Mouse (Mus musculus): ENCODE data around the gene Ttll8. TPM values are rescaled to one million over a fixed set of nuclear protein-coding genes. Genes with fewer than 3 reads are reported as not detected.

The Ttll8 gene
- polyA plus RNA-seq (2015; fragmentation: Nextera tagmentation; extraction: Ambion mirVana): 0.13 and 0.17 TPM in 2 replicates

GRCm38 (mm10) chr15:88954368-88955072 lies at the start of gene Ttll8:
Ttll8 (minus strand) TSS chr15:88954418.
- WGBS: 4% methylated on average over 53 of the region's 53 CpGs
- peak; percentile 63 for ATAC-seq (ENCODE audit: low FRiP score)
- H3K9ac ChIP-seq (replicated peaks): peak within 1 kb of the TSS; percentile 56
- H3K27ac ChIP-seq (replicated peaks): no peak within 1 kb of the TSS
- peaks cover 10% of the 10 kb centered on the region for H3K4me1 ChIP-seq
- H3K27me3 ChIP-seq (replicated peaks): peaks cover 29% of the 10 kb centered on the region
- peak within 1 kb of the TSS; percentile 92 for H3K4me2 ChIP-seq
- H3K36me3 ChIP-seq: no peaks in the 10 kb centered on the region
- peak within 1 kb of the TSS; percentile 46 for H3K4me3 ChIP-seq (replicated peaks)
- H3K9me3 ChIP-seq (replicated peaks): no peaks in the 10 kb centered on the region

- Histone ChIP-seq H3K27ac (replicated peaks) (no peak overlapping the region), H3K9me3 (replicated peaks) (no peaks in the 10 kb centered on the region), H3K4me2 (no peak overlapping the region), H3K36me3 (no peaks in the 10 kb centered on the region), H3K4me1 (no peaks in the 10 kb centered on the region), H3K9ac (replicated peaks) (no peak overlapping the region), H3K4me3 (replicated peaks) (no peak overlapping the region), H3K27me3 (replicated peaks) (no peaks in the 10 kb centered on the region)
- 62% methylated on average over 3 of the region's 3 CpGs for WGBS
- ATAC-seq (ENCODE audit: low FRiP score): no peak
Measured at GRCm38 (mm10) chr15:89001245-89001644, 47.0 kb upstream of the Ttll8 start.

- H3K9me3 ChIP-seq (replicated peaks): no peaks in the 10 kb centered on the region
- H3K27ac ChIP-seq (replicated peaks): no peak overlapping the region
- H3K4me1 ChIP-seq: no peaks in the 10 kb centered on the region
- ATAC-seq (ENCODE audit: low FRiP score): no peak
- no peaks in the 10 kb centered on the region for H3K27me3 ChIP-seq (replicated peaks)
- no peak overlapping the region for H3K9ac ChIP-seq (replicated peaks)
- WGBS: 78% methylated on average over 2 of the region's 2 CpGs
- H3K36me3 ChIP-seq: no peaks in the 10 kb centered on the region
- H3K4me2 ChIP-seq: no peak overlapping the region
- H3K4me3 ChIP-seq (replicated peaks): no peak overlapping the region
Measured at GRCm38 (mm10) chr15:89000367-89000766, 46.1 kb upstream of the Ttll8 start.

- Histone ChIP-seq H3K27me3 (replicated peaks) (no peaks in the 10 kb centered on the region), H3K4me2 (no peak overlapping the region), H3K27ac (replicated peaks) (no peak overlapping the region), H3K4me1 (no peaks in the 10 kb centered on the region), H3K9me3 (replicated peaks) (no peaks in the 10 kb centered on the region), H3K4me3 (replicated peaks) (no peak overlapping the region), H3K36me3 (no peaks in the 10 kb centered on the region), H3K9ac (replicated peaks) (no peak overlapping the region)
- ATAC-seq (ENCODE audit: low FRiP score): no peak
- 78% methylated on average over 2 of the region's 2 CpGs for WGBS
Measured at GRCm38 (mm10) chr15:88999124-88999523, 44.9 kb upstream of the Ttll8 start.

- no peak for ATAC-seq (ENCODE audit: low FRiP score)
- WGBS: 84% methylated on average over 8 of the region's 8 CpGs
Measured at GRCm38 (mm10) chr15:88998636-88999035, 44.4 kb upstream of the Ttll8 start.

GRCm38 (mm10) chr15:88989236-88989635 lies 35.0 kb upstream of the Ttll8 start:
- 68% methylated on average over 2 of the region's 2 CpGs for WGBS
- H3K4me1 ChIP-seq: no peaks in the 10 kb centered on the region

More at GRCm38 (mm10) chr15:88998636-88999035, 44.4 kb upstream of the Ttll8 start:
- Histone ChIP-seq H3K27me3 (replicated peaks) (no peaks in the 10 kb centered on the region), H3K4me2 (no peak overlapping the region), H3K9ac (replicated peaks) (no peak overlapping the region), H3K4me3 (replicated peaks) (no peak overlapping the region), H3K9me3 (replicated peaks) (no peaks in the 10 kb centered on the region), H3K36me3 (no peaks in the 10 kb centered on the region), H3K27ac (replicated peaks) (no peak overlapping the region), H3K4me1 (no peaks in the 10 kb centered on the region)

GRCm38 (mm10) chr15:88982534-88983079 lies 28.4 kb upstream of the Ttll8 start, which contains the start of gene Mov10l1:
Mov10l1 (plus strand) TSS chr15:88982909.
- no peak within 1 kb of the TSS for H3K9ac ChIP-seq (replicated peaks)
- H3K4me2 ChIP-seq: no peak within 1 kb of the TSS
- H3K36me3 ChIP-seq: no peaks in the 10 kb centered on the region
- H3K9me3 ChIP-seq (replicated peaks): no peaks in the 10 kb centered on the region
- 95% methylated on average over 31 of the region's 31 CpGs for WGBS
- ATAC-seq (ENCODE audit: low FRiP score): no peak
- H3K4me1 ChIP-seq: no peaks in the 10 kb centered on the region
- H3K4me3 ChIP-seq (replicated peaks): no peak within 1 kb of the TSS
- no peak within 1 kb of the TSS for H3K27ac ChIP-seq (replicated peaks)
- no peaks in the 10 kb centered on the region for H3K27me3 ChIP-seq (replicated peaks)

More at GRCm38 (mm10) chr15:88989236-88989635, 35.0 kb upstream of the Ttll8 start:
- no peak for ATAC-seq (ENCODE audit: low FRiP score)
- H3K27ac ChIP-seq (replicated peaks): no peak overlapping the region
- no peak overlapping the region for H3K4me2 ChIP-seq
- no peak overlapping the region for H3K9ac ChIP-seq (replicated peaks)
- no peaks in the 10 kb centered on the region for H3K27me3 ChIP-seq (replicated peaks)
- H3K36me3 ChIP-seq: no peaks in the 10 kb centered on the region
- H3K4me3 ChIP-seq (replicated peaks): no peak overlapping the region
- no peaks in the 10 kb centered on the region for H3K9me3 ChIP-seq (replicated peaks)

GRCm38 (mm10) chr15:88979138-88979446 lies 24.9 kb upstream of the Ttll8 start:
- 19% methylated on average over 3 of the region's 3 CpGs for WGBS
- no peaks in the 10 kb centered on the region for H3K36me3 ChIP-seq
- no peak overlapping the region for H3K9ac ChIP-seq (replicated peaks)
- no peak overlapping the region for H3K4me2 ChIP-seq
- H3K27me3 ChIP-seq (replicated peaks): no peaks in the 10 kb centered on the region
- no peak for ATAC-seq (ENCODE audit: low FRiP score)
- no peaks in the 10 kb centered on the region for H3K9me3 ChIP-seq (replicated peaks)
- no peak overlapping the region for H3K4me3 ChIP-seq (replicated peaks)
- H3K27ac ChIP-seq (replicated peaks): peak overlapping the region; percentile 77
- H3K4me1 ChIP-seq: no peaks in the 10 kb centered on the region

- Histone ChIP-seq H3K9ac (replicated peaks) (no peak within 1 kb of the TSS), H3K4me2 (peak within 1 kb of the TSS; percentile 20; the same call in 1 of the 2 replicates)
- peak; percentile 83 for ATAC-seq (ENCODE audit: low FRiP score)
Measured at GRCm38 (mm10) chr15:88978281-88979137, 24.3 kb upstream of the Ttll8 start, which contains the start of gene Mlc1. Mlc1 (minus strand) TSS chr15:88979007.

GRCm38 (mm10) chr15:88972300-88972699 lies 18.1 kb upstream of the Ttll8 start:
- WGBS: 94% methylated on average over 4 of the region's 4 CpGs
- no peaks in the 10 kb centered on the region for H3K9me3 ChIP-seq (replicated peaks)
- no peak overlapping the region for H3K4me2 ChIP-seq
- H3K27me3 ChIP-seq (replicated peaks): no peaks in the 10 kb centered on the region
- no peaks in the 10 kb centered on the region for H3K36me3 ChIP-seq
- H3K27ac ChIP-seq (replicated peaks): no peak overlapping the region
- H3K4me3 ChIP-seq (replicated peaks): no peak overlapping the region
- no peak for ATAC-seq (ENCODE audit: low FRiP score)
- H3K9ac ChIP-seq (replicated peaks): no peak overlapping the region
- no peaks in the 10 kb centered on the region for H3K4me1 ChIP-seq

More at GRCm38 (mm10) chr15:88978281-88979137, 24.3 kb upstream of the Ttll8 start, which contains the start of gene Mlc1:
- Histone ChIP-seq H3K4me3 (replicated peaks) (peak within 1 kb of the TSS; percentile 19), H3K27me3 (replicated peaks) (no peaks in the 10 kb centered on the region), H3K27ac (replicated peaks) (peak within 1 kb of the TSS; percentile 77), H3K36me3 (no peaks in the 10 kb centered on the region), H3K9me3 (replicated peaks) (no peaks in the 10 kb centered on the region), H3K4me1 (no peaks in the 10 kb centered on the region)
- 22% methylated on average over 10 of the region's 10 CpGs for WGBS

GRCm38 (mm10) chr15:88964070-88964578 lies 9.9 kb upstream of the Ttll8 start:
- Histone ChIP-seq H3K36me3 (no peaks in the 10 kb centered on the region), H3K27ac (replicated peaks) (no peak overlapping the region), H3K9me3 (replicated peaks) (no peaks in the 10 kb centered on the region), H3K4me1 (no peaks in the 10 kb centered on the region), H3K9ac (replicated peaks) (no peak overlapping the region), H3K4me2 (no peak overlapping the region), H3K4me3 (replicated peaks) (no peak overlapping the region), H3K27me3 (replicated peaks) (no peaks in the 10 kb centered on the region)
- whole genome bisulfite sequencing: 98% methylated on average over 2 of the region's 2 CpGs
- no peak for ATAC-seq (ENCODE audit: low FRiP score)

Measured in neural tube, embryonic 15.5 days (tissue).